Mouse (Mus musculus): Measurements from ENCODE around the gene BC048507.
"Not testable (repeated sequence)": the region's sequence is repeated elsewhere in the genome, so short reads cannot be mapped to it uniquely, and the experiment has no call there.

The BC048507 gene

DNA sequence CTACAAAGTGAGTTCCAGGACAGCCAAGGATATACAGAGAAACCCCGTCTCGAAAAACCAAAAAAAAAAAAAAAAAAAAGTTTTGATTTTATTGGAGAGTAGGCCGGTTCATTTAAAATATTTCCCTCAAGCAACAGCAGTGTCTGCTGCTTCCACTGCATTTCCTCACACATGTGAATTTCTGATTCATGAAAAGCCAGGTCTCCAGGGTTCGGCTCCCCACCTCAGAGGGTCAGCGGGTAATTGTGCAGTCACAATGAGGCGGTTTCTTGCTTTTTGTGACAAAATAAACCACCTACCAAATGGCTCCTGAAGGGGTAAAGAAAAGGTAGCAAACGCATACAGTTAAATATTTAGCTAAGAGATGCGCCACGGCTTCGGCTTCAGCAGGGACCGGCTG lies at the start of gene BC048507:
Gene BC048507, plus strand, starts transcription at position 301 of the 400 bp plus-strand sequence.
- no peak for DNase-seq (ENCODE audit: low read depth, low spot score)

DNA sequence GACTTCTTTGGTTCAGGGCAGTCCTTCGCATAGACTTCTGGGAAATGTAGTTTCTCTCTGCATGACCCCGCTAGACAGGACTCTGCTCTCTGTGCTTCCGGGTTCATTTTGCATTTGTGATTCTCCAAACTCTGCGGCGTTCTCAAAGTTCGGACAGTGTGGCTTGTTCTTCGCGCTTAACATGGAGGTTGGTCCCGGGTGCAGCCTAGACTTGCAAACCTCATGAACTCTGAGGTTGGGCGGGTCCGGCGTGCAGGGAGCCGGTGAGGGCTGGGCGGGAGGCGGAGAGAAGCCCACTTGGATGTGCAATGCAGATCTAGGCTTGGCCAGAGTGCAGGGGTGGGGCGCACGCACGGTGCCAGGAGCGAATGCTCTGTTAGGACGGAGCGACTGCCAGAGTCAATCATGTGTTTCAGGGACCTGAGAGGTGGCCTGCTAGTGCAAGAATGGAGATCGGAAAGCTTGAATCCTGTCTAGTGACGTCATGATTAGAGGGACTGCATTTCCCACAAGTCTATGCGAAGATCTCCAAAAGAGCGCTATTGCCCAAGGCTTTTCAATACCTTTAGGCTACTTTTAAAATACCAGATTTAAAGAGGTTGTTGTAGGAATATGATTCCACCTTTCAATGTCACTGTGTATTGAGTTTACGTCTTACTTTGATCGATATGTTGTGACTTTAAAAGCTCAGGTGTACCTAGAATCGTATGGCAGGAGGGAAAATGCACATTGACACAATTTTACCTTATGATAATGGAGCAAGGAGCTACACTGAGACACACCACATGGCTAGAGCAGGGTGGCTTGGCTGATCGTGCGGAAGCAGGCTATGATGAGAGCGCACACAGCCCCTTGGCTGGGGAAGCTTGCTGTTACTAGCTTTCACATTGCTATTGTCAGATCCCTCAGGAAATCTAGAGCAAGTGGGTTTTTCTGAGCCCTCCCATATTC lies 49.1 kb upstream of the BC048507 start, which contains the start of gene Zfp273:
Gene Zfp273, plus strand, starts transcription at position 31 of the 951 bp plus-strand sequence.
- peak; percentile 79 for DNase-seq (ENCODE audit: low read depth, low spot score)

DNA sequence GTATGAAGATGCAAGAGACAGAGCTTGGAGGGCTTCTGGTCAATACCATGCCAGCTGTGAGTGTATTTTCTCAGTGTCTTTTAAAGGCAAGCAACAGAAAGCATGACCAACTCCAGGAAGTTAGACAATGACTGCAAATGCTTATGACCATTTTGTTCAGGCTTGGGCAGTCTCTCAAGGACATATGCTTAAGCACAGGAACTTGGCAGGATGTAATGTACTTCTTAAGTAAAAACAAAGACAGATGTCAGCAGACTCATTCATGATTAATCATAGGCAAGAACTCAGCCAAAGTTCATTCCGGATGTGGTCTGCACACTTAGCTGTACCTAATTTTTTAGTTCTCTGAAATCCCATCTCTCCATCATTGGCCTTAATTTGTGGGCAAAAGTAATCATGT lies 44.5 kb upstream of the BC048507 start:
- DNase-seq (ENCODE audit: low read depth, low spot score) = no peak

DNA sequence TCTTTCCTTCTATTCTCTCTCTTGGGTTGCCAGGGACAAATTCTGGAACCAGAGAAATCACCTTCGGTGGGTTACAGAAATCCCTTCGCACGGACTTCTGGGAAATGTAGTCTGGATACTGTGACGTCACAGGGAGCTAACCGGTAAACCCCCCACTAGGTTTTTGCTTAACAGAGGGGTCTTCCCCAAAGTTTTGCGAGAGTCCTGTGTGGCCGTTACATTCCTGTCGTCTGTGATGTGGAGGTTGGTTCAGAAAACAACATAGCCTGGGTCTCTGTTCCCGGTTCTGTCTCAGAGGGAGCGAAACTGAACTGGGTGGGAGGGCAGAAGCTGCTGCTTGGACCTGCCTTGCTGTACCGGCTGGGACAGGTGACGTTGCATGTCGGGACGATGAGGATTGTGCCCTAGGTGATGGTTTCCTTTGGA lies 32.2 kb upstream of the BC048507 start, which contains the start of gene Gm10037:
Gene Gm10037, plus strand, starts transcription at position 196 of the 426 bp plus-strand sequence.
- DNase-seq (ENCODE audit: low read depth, low spot score) = peak; percentile 43

DNA sequence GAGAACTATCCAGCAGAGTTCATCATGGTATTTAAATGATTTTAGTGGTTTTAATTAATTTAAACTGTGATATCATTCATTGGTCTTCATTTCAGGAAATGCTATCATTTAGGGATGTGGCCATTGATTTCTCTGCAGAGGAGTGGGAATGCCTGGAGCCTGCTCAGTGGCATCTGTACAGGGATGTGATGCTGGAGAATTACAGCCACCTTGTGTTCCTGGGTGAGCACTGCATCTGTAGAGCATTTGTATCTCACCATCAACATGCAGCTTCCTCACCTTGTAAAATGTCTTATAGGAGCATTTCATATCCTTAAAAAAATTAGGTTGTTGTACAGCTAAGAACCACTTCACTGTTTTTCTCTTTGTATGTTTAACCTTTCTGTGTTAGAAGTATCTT lies 30.0 kb upstream of the BC048507 start:
- DNase-seq (ENCODE audit: low read depth, low spot score) = not testable (repeated sequence)

DNA sequence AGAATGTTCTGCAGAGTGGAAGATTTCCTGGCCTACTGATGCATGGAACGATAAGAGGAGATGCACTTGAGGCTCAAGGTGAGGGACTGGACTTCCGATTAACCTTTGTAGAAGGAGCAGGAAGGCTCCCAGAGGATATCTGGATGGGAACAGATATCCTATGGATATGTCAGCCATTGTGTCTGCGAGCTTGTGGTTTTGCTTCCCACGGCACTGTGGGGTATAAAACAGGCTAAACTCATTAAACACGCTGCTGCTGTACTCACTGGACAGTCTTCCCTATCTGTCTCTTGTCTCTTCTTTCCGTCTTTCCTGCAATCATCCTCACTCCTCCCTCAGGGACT lies 19.4 kb upstream of the BC048507 start:
- no peak for DNase-seq (ENCODE audit: low read depth, low spot score)

DNA sequence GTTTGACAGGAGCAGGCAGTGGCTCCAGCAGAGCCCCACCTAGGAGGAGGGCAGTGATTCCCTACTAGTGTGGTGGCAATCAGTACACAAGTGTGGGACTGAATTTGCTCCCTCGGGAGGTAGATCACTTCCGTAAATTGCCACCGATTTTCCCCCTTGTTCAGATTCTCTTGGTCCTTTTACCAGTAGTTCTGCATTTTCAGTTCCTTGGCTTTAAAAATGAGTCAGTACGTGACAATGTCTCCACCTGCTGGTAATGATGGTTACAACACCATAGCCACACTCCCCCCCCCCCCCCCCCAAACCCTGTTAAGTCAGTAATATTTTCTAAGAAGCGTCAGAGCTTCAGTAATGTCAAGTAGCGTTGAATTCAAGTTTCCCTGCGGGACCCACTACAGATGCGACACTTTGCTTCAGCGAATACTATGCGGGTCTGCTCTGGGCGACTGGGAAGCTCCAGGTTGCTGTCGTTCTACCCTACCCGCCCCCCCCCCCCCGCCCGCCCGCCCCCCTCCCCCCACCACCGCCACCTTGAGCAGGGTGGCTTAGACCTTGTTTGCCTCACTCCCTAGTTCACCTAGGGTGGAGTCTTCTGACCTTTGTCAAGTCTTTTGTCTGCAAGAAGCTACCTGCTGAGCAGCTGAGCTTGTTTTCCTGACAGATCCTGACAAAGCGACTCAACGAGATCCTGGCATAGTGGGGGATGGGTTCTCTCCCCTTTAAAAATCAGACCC lies 18.8 kb upstream of the BC048507 start:
- peak; percentile 56 for DNase-seq (ENCODE audit: low read depth, low spot score)

DNA sequence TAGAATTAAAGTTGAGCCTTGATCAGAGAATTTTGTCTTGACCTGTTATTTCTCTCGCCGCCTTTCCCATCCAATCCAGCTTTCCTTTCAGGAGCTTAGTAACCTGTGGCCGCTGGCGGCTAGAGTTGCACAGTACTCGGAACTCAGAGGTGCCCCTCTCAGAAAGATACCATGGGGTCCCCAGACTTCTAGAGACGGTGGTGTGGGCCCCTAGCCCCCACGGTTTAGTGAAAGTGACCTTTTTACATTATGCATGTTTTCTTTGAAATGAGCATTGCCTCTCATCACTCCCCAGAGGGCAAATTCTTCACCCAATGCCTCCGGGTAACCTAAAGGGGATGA lies 18.3 kb upstream of the BC048507 start:
- no peak for DNase-seq (ENCODE audit: low read depth, low spot score)

DNA sequence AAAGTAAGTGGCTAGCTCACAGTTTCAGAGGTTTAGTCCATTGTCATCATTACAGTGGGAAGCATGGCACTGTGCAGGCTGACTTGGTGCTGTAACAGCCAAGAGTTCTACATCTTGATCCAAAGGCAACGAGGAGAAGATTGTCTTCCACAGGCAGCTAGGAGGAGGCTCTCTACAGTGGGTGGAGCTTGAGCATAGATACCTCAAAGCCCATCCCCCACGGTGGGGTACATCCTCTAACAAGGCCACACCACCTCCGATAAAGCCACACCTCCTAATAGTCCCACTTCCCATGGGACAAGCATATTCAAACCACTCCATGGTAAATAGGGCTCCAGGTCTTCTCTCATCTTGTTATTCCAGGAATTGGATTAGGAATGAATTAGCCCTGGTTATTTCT lies 12.8 kb upstream of the BC048507 start:
- no peak for DNase-seq (ENCODE audit: low read depth, low spot score)

DNA sequence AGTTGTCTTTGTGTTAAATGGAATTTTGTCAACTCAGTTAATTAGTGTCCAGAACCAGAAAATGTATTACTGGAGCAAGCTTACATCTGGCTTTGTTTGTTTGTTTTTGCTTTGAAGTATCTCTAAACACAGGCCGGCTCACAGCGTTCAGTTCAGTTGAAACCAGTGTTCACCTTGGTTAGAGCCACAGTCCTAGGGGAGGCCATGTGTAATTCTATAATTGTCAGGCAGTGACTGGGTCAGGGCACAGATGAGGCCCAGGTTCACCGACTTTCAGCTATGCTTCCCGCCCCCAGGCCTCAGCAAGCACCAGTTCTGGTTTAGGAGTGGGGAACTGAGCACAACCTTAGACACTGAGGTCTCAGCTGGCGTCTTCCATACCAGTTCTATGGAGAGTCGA lies 10.0 kb upstream of the BC048507 start:
- DNase-seq (ENCODE audit: low read depth, low spot score) = no peak

DNA sequence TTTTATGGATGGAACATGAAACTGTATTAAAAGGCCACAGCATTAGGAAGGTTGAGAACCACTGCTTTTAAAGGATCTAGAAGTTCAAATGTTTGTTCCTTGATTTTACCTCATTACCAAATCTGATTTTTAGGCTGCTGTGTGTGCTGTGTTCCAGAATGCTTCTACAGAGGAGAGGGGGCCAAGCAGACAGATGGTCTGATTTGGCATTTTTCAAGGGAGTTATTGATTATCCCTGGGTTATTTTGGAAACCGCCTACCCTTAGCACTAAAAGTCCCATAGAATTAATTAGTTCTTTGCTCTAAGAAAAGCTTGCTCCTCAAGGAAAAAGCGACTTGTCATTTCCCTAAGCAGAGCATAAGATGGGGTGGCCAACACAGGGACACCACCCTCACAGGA lies 9.1 kb upstream of the BC048507 start:
- DNase-seq (ENCODE audit: low read depth, low spot score) = no peak

DNA sequence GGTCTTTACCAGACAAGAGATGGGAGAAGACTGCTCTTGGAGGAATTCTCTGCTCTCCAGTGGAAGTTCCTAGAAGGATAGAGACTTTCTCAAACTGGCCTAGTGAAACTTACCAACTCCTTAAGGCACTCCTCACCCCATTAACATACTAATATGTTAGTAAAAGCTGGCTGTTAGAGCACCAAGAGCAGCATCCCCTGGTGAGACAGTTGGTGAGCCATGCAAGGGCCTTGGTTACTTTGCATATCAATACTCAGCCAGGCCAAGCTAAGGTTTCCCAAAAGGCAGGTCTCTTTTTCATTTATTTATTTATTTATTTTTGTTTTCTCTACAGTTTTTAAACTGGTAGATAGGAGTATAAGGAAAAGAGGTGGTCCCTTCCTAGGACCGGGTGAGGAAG lies 5.8 kb upstream of the BC048507 start:
- no peak for DNase-seq (ENCODE audit: low read depth, low spot score)

DNA sequence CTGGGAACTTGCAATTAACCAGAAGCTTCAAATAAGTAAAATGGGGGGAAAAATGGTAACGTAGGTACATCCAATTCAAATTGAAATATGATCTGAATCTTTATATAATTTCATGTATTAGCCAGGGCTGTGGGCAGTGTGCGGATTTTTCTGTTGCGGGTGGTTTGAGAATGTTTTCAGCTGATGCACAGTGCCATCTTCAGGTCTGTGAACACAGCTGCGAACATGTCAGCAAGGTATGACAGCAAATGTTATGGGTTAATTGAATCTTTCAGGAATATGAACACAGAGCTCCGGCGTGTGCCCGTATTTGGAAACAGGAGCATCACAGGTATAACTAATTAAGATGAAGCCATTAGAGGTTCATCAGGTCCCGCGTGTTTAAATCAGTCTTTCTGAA lies 618 bp upstream of the BC048507 start:
- no peak for DNase-seq (ENCODE audit: low read depth, low spot score)

DNA sequence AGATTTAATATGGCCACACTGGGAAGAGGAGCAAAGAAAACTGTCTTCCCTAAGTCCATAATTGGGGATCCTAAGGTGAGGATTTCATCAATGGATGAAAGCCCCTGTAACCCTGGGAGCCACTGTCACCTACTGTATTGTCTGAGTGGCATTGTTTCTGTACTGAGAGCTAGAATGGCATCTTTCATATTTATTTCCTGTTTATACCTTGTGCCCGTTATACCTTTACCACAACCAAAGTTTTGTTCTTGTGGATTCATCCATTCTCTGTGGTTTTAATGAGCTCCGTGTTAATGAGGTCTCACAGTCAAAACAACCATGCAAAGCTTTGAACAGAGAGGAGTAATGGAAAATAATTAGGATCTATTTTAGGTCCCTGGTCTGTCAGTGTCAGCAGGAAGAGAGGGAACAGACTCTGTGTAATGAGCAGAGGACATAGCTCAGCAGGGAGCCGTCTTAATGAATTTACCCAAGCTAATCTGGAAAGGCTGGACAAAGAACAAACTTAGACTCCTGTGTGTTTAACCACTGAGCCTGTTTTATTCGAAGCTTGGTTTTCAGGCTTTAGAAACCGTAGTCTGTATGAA lies 1.7 kb downstream of the BC048507 start:
- no peak for DNase-seq (ENCODE audit: low read depth, low spot score)

DNA sequence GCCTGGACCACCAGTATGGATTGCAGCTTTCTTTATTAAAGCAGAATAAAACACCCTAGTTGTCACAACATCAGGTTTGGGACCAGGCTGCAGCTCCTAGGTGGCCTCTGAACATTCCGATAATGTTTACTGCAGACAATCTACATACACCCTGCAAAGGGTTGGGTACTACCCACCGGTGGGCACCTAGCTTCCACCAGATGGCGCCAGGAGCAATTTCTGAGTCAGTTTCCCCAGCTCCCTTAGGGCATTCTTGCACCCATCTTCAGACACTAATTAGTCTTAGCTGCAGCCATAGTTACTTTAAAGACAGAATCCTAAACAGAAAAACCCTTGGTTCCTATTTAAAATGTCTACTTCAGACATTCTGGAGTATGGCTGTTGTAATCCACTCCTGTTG lies 4.8 kb downstream of the BC048507 start:
- no peak for DNase-seq (ENCODE audit: low read depth, low spot score)

DNA sequence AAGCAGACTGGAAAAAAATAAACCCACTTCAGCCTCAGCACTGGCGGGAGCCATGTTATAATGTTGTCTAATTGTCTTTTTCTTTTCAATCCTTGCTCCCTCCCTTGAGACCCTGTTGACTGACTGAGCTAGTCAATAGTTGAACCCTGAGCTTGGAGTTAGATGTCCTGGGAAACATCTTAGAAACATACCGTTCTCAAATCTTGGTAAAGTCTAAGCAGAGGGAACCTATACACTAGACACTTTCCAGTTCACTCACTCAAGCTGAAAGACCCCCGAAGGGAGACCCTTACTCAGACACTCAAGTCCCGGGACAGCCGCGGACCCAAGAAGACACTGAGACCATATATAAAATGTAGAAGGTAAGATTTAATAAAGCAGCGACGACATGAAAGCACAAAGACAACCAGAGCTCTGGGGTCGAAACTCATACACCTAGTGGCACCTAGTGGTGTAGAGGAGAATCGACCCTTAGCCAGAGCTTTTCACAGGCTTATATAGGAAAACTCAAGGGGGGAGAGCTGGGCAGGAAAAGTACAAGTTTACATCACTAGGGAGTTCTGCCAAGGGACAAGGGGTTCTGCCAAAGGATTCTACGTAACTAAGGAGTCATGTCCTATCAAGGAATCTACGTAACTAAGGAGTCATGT lies 13.0 kb downstream of the BC048507 start:
- DNase-seq (ENCODE audit: low read depth, low spot score) = not testable (repeated sequence)

DNA sequence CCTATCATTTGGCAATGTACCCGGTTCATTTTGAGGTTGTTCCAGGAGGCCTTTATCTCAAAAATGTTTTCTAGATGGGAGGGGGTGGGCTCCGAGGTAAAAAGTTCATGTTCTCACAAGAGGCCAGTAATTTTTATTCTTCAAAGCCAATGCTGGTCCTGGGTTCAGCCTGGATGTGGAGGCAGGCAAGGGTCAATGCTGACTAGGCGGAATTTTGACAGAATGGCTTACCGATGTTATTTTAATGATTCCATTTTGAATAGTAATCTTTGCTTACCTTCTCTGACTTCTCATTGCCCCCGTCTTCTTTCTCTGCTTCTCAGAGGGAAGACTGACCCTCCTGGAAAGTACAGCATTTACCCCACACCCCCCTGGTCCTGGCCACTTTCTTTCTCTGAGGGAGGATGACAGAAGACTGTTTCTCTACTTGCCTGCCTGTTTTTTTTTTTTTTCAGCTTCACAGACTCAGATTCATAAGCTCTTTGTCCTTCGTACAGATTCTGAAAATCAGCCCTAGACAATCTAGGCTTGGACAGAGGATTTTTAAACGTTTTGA lies 13.7 kb downstream of the BC048507 start:
- DNase-seq (ENCODE audit: low read depth, low spot score) = no peak

DNA sequence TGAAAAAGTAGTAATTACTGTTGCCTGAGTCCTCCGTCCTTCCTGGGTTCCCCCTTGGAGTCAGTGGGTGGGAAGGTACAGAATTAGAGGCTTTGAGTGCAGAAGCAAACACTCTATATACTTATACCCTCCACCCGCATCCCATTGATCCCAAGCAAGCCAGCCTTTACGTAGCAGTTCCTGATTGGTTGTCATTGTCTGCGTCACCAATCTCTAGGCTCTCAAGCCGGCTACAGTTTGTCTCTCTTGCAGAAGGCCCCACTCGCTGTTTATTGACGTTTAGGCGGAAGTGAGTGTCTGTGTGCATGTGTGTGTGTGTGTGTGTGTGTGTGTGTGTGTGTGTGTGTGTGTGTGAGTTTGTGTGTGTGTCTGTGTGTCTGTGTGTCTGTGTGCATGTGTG lies 20.8 kb downstream of the BC048507 start:
- DNase-seq (ENCODE audit: low read depth, low spot score) = no peak

DNA sequence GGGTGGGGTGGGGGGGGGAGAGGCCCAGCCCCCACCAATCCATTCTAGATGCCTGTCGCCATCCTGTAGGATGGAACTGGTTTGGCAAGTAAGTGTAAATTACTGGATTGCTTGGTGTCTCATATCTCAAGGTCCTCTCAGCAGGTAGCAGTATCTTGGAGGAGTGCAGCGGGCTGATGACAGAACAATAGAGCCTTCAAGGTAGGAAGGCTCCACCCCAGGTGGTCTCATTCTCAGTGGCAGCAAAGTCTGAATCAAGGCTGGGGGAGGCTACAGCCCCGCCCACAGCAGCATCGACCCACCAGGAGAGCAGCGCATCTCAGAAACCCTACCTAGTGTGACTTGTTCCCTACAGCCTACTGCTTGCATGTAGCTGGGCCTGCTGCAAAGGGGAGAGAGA lies 46.6 kb downstream of the BC048507 start:
- no peak for DNase-seq (ENCODE audit: low read depth, low spot score)
